Mouse (Mus musculus) heart, postnatal 0 days (tissue): Measurements from ENCODE around the gene Wnk2.

Source experiments
- CTCF ChIP-seq: IDR thresholded peaks from 2 replicates; pipeline ENCODE4 v1.5.1; 2016; ENCODE audit warnings: antibody characterized with exemption, control low read depth, low read depth
- EP300 ChIP-seq: IDR thresholded peaks from 2 replicates; pipeline ENCODE4 v1.6.1; 2016; ENCODE audit warnings: antibody characterized with exemption, low read depth

- TF ChIP-seq EP300 (no peak), CTCF (no peak)
Observed at GRCm38 (mm10) chr13:49193650-49194049, 45.8 kb upstream of the Wnk2 start.
